Mouse (Mus musculus) thymus, postnatal 0 days (tissue): ENCODE measurements around the gene Lrrc71. TPM values are rescaled to one million over a fixed set of nuclear protein-coding genes. Genes with fewer than 3 reads are reported as not detected.

Experiments used
- DNase-seq: peaks from one replicate; pipeline ENCODE4 v3.0.0-alpha.2; 2015; ENCODE audit warnings: low spot score
- polyA plus RNA-seq: library from polyadenylated mRNA; unstranded; fragments of >200 nt; fragmentation: Nextera tagmentation; extraction: Ambion mirVana; gene quantifications from 2 replicates; pipeline ENCODE4 v1.2.1, GENCODE M21; 2015

Gene Lrrc71
- polyA plus RNA-seq, 1 experiment from 2014 or later: 0.66 TPM

DNA sequence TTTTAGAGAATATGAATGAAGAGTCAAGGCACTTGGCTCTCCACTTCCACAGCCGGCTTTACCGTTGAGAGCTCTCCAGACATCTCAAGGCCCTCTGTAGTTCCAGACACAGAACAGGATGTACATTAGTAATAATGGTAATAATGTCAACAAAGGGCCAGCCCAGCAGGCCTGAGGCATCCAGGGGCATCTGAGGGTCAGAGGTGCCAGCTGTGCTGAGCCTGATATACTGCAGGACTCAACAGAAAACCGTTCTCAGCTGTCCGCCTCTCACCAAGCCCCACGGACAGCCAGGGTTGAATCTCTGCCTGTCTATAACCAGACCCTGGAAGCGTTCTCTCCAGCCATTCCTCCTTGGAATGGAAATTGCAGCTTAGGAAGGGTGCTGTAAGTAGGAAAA is 23.9 kb downstream of the Lrrc71 start:
- DNase-seq: no peak

DNA sequence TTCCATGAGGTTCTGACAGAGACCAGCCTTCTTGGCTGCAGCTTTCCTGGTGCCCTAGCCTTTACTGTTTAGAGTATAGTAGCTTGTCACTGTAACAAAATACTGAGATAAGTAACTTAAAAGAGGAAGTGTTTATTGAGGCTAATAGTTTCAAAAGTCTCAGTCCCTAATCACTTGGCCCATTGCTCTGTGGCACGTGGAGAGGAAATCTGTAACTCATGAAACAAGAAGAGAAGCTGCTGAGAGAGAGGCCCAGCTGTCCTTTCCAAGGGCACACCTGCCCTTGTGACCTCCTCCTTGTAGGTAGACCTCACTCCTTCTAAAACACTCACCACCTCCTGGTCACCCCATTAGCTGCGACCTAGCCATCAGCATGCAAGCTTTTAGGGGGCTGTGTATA is 29.9 kb downstream of the Lrrc71 start:
- DNase-seq: no peak

Other genes with a start within 250 kb of the Lrrc71 start
- gene Etv3, start 223.2 kb downstream of the Lrrc71 start, polyA plus RNA-seq: 22.8 and 27.7 TPM in 2 replicates
- 4.0 and 4.8 TPM in 2 replicates for gene Arhgef11, start 131.1 kb downstream of the Lrrc71 start, polyA plus RNA-seq
- gene Ntrk1, start 46.5 kb upstream of the Lrrc71 start, polyA plus RNA-seq: 0.15 and 0.48 TPM in 2 replicates
- 0.04 and 0.05 TPM in 2 replicates for gene Insrr, start 48.3 kb upstream of the Lrrc71 start, polyA plus RNA-seq
- gene Pear1, start 75.7 kb upstream of the Lrrc71 start, polyA plus RNA-seq: 3.5 and 3.6 TPM in 2 replicates
- gene Sh2d2a, start 98.1 kb upstream of the Lrrc71 start, polyA plus RNA-seq: 101 and 108 TPM in 2 replicates
- gene Prcc, start 137.0 kb upstream of the Lrrc71 start, polyA plus RNA-seq: 13.9 and 14.4 TPM in 2 replicates
- 223 and 234 TPM in 2 replicates for gene Hdgf, start 157.7 kb upstream of the Lrrc71 start, polyA plus RNA-seq
- 107 and 108 TPM in 2 replicates for gene Mrpl24, start 170.9 kb upstream of the Lrrc71 start, polyA plus RNA-seq
- gene Isg20l2, start 181.7 kb upstream of the Lrrc71 start, polyA plus RNA-seq: 58.9 and 61.4 TPM in 2 replicates
- gene Rrnad1, start 182.1 kb upstream of the Lrrc71 start, polyA plus RNA-seq: 15.7 and 16.6 TPM in 2 replicates
- 35.5 and 38.1 TPM in 2 replicates for gene Crabp2, start 200.0 kb upstream of the Lrrc71 start, polyA plus RNA-seq
- 3.2 and 4.5 TPM in 2 replicates for gene Nes, start 222.5 kb upstream of the Lrrc71 start, polyA plus RNA-seq